Mouse (Mus musculus): Measurements from ENCODE around the gene Nbas.
A peak's percentile ranks its signal among the peaks of the same experiment; 100 is the strongest.

Gene Nbas

GRCm38 (mm10) chr12:13268826-13269449, at the start of gene Nbas:
Nbas (plus strand) TSS chr12:13269133.
- DNase-seq (ENCODE audit: low read depth): peak; percentile 70

GRCm38 (mm10) chr12:13242453-13242852, 26.5 kb upstream of the Nbas start:
- no peak for DNase-seq (ENCODE audit: low read depth)

GRCm38 (mm10) chr12:13248691-13249572, 20.0 kb upstream of the Nbas start, which contains the start of gene Ddx1:
Ddx1 (minus strand) TSS chr12:13249213.
- DNase-seq (ENCODE audit: low read depth): peak; percentile 83

- DNase-seq (ENCODE audit: low read depth): no peak
Observed at GRCm38 (mm10) chr12:13249573-13249919, 19.4 kb upstream of the Nbas start.

- no peak for DNase-seq (ENCODE audit: low read depth)
Observed at GRCm38 (mm10) chr12:13255068-13255467, 13.9 kb upstream of the Nbas start.

GRCm38 (mm10) chr12:13255701-13256100, 13.2 kb upstream of the Nbas start:
- DNase-seq (ENCODE audit: low read depth): no peak

- DNase-seq (ENCODE audit: low read depth): no peak
Observed at GRCm38 (mm10) chr12:13268412-13268811, 521 bp upstream of the Nbas start.

- peak; percentile 14 for DNase-seq (ENCODE audit: low read depth)
Observed at GRCm38 (mm10) chr12:13269570-13270390, 847 bp downstream of the Nbas start.

GRCm38 (mm10) chr12:13291453-13291852, 22.5 kb downstream of the Nbas start:
- no peak for DNase-seq (ENCODE audit: low read depth)

- DNase-seq (ENCODE audit: low read depth): no peak
Observed at GRCm38 (mm10) chr12:13293421-13293881, 24.5 kb downstream of the Nbas start.

GRCm38 (mm10) chr12:13303037-13303436, 34.1 kb downstream of the Nbas start:
- no peak for DNase-seq (ENCODE audit: low read depth)

GRCm38 (mm10) chr12:13313966-13314365, 45.0 kb downstream of the Nbas start:
- DNase-seq (ENCODE audit: low read depth): no peak

GRCm38 (mm10) chr12:13314384-13314783, 45.5 kb downstream of the Nbas start:
- DNase-seq (ENCODE audit: low read depth): no peak

GRCm38 (mm10) chr12:13315081-13315480, 46.1 kb downstream of the Nbas start:
- DNase-seq (ENCODE audit: low read depth): no peak

GRCm38 (mm10) chr12:13342535-13342934, 73.6 kb downstream of the Nbas start:
- DNase-seq (ENCODE audit: low read depth): no peak

GRCm38 (mm10) chr12:13356201-13356600, 87.3 kb downstream of the Nbas start:
- DNase-seq (ENCODE audit: low read depth): no peak

GRCm38 (mm10) chr12:13356769-13357168, 87.8 kb downstream of the Nbas start:
- no peak for DNase-seq (ENCODE audit: low read depth)

GRCm38 (mm10) chr12:13357229-13357628, 88.3 kb downstream of the Nbas start:
- no peak for DNase-seq (ENCODE audit: low read depth)

GRCm38 (mm10) chr12:13358849-13359248, 89.9 kb downstream of the Nbas start:
- peak; percentile 16 for DNase-seq (ENCODE audit: low read depth)

GRCm38 (mm10) chr12:13360183-13360811, 91.4 kb downstream of the Nbas start:
- no peak for DNase-seq (ENCODE audit: low read depth)

- no peak for DNase-seq (ENCODE audit: low read depth)
Observed at GRCm38 (mm10) chr12:13381580-13381979, 112.6 kb downstream of the Nbas start.

GRCm38 (mm10) chr12:13382046-13382445, 113.1 kb downstream of the Nbas start:
- DNase-seq (ENCODE audit: low read depth): no peak
